Mouse (Mus musculus) forebrain, embryonic 15.5 days (tissue): ENCODE data around the gene Hdac4. TPM values are rescaled to one million over a fixed set of nuclear protein-coding genes. Genes with fewer than 3 reads are reported as not detected.

Experiments
- ATAC-seq: fragments of 200-750 bp; cut with Nextera tagmentation; replicated peaks from 2 replicates; pipeline ENCODE4 v1.8.0; 2017; ENCODE audit warnings: mild to moderate bottlenecking, moderate TSS enrichment, moderate library complexity
- H3K27ac ChIP-seq: fragments of 300-500 bp; sonication (generic); replicated peaks from 2 replicates; pipeline ENCODE4 v1.5.1; 2015; ENCODE audit warnings: mild to moderate bottlenecking, inconsistent platforms
- H3K27me3 ChIP-seq: fragments of 300-500 bp; sonication (generic); 2 replicates; pipeline ENCODE4 v1.6.1; 2015; ENCODE audit warnings: inconsistent platforms
- H3K36me3 ChIP-seq: fragments of 300-500 bp; sonication (generic); 2 replicates; pipeline ENCODE4 v1.6.1; 2015; ENCODE audit warnings: mild to moderate bottlenecking, inconsistent platforms
- H3K4me1 ChIP-seq: fragments of 300-500 bp; sonication (generic); 2 replicates; pipeline ENCODE4 v1.6.1; 2015; ENCODE audit warnings: inconsistent platforms
- H3K4me2 ChIP-seq: fragments of 300-500 bp; sonication (generic); replicated peaks from 2 replicates; pipeline ENCODE4 v1.6.1; 2015; ENCODE audit warnings: mild to moderate bottlenecking, inconsistent platforms
- H3K4me3 ChIP-seq: fragments of 300-500 bp; sonication (generic); 2 replicates; pipeline ENCODE4 v1.5.1; 2015; ENCODE audit warnings: mild to moderate bottlenecking, inconsistent platforms
- H3K9ac ChIP-seq: fragments of 300-500 bp; sonication (generic); replicated peaks from 2 replicates; pipeline ENCODE4 v1.6.1; 2015; ENCODE audit warnings: mild to moderate bottlenecking, inconsistent platforms
- H3K9me3 ChIP-seq: fragments of 300-500 bp; sonication (generic); 2 replicates; pipeline ENCODE4 v1.6.1; 2016; ENCODE audit warnings: inconsistent platforms
- WGBS: fragments of 180-500 bp; shearing (Covaris S2); methylation state at CpG from one replicate; pipeline ENCODE4 v1.1.7; 2015; ENCODE audit warnings: mixed read lengths; 5-methylcytosine and 5-hydroxymethylcytosine counted together
- polyA plus RNA-seq: library from polyadenylated mRNA; unstranded; fragments of >200 nt; fragmentation: Nextera tagmentation; extraction: Ambion mirVana; gene quantifications from 2 replicates; pipeline ENCODE4 v1.2.1, GENCODE M21; 2015

Hdac4 gene
- polyA plus RNA-seq, 1 experiment from 2014 or later = 31.9 TPM

DNA sequence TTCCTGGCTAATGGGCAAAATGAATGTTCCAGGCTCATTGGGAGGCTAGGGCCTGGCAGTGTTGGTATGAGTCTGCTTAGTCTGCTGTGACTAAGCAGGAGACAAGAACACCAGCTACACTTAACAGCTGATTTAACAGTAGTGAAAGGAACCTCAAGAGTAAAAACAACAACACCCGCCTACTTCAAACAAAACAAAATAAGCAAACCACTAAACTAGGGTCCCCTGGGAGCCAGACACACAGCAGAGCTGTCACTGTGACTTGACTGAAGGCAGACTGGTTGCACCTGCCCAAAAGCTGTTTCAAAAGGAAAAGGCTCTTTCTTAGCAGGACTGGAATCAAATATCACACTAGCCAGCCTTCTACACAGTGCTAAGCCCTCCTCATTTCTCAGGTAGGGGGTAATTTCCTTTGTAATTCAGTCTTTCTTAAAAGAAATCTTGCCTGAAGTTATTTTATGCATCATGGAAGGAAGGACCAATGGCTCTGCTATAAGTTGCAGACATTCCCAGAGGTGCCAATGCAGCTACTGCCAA is 109.2 kb downstream of the Hdac4 start:
- Histone ChIP-seq H3K27ac (no peak overlapping the region), H3K27me3 (no peaks in the 10 kb centered on the region), H3K36me3 (no peaks in the 10 kb centered on the region), H3K4me2 (no peak overlapping the region), H3K4me1 (peaks cover 19% of the 10 kb centered on the region), H3K9ac (no peak overlapping the region), H3K9me3 (no peaks in the 10 kb centered on the region), H3K4me3 (no peak overlapping the region)
- 45% methylated on average over 1 of the region's 1 CpGs for WGBS
- ATAC-seq = no peak

DNA sequence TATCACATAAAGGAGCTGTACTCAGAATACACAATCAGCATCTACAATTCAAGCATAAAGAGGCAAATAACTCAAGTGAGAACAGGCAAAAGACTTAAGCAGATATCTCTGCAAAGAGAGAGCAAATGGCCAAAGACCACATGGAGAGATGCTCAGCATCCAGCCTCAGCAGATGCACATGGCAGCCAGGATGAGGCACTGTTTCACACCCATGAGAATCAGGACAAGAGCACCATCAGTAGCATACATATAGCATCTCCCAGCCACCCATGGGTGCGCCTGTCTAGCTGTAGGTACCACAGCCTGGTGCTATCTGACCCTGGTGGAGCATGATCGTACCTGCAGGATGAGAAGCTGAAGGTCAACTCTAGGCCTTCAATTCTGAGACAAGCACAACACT is 110.8 kb downstream of the Hdac4 start:
- no peaks in the 10 kb centered on the region for H3K27me3 ChIP-seq
- H3K4me1 ChIP-seq = peaks cover 19% of the 10 kb centered on the region
- no peak for ATAC-seq
- no peaks in the 10 kb centered on the region for H3K9me3 ChIP-seq
- H3K36me3 ChIP-seq = no peaks in the 10 kb centered on the region
- no peak overlapping the region for H3K4me2 ChIP-seq
- H3K27ac ChIP-seq = no peak overlapping the region
- H3K9ac ChIP-seq = no peak overlapping the region
- no peak overlapping the region for H3K4me3 ChIP-seq
- 98% methylated on average over 2 of the region's 2 CpGs for WGBS

DNA sequence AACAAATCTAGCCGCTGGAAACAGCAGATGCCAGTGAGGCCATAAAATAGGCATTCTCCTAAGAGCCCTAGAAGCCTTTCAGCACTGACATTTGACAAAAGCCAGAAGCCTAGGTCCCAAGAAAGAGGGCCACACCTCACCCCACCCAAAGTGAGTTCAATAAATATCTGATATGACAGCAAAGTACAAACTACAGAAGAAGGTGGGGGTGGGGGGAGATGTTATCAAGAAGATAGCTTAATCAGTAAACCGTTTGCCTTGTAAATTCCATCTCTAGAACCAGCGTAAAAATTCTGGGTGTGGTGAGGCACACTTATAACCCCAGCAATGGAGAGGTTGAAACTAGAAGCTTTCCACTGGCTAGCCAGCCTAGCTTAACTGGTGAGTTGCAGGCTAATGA is 111.5 kb downstream of the Hdac4 start:
- Histone ChIP-seq H3K36me3 (no peaks in the 10 kb centered on the region), H3K4me1 (peaks cover 19% of the 10 kb centered on the region), H3K4me3 (no peak overlapping the region), H3K9me3 (no peaks in the 10 kb centered on the region), H3K27ac (peak overlapping the region; percentile 24), H3K27me3 (no peaks in the 10 kb centered on the region), H3K9ac (no peak overlapping the region), H3K4me2 (no peak overlapping the region)
- 54% methylated on average over 3 of the region's 3 CpGs for WGBS
- no peak for ATAC-seq

DNA sequence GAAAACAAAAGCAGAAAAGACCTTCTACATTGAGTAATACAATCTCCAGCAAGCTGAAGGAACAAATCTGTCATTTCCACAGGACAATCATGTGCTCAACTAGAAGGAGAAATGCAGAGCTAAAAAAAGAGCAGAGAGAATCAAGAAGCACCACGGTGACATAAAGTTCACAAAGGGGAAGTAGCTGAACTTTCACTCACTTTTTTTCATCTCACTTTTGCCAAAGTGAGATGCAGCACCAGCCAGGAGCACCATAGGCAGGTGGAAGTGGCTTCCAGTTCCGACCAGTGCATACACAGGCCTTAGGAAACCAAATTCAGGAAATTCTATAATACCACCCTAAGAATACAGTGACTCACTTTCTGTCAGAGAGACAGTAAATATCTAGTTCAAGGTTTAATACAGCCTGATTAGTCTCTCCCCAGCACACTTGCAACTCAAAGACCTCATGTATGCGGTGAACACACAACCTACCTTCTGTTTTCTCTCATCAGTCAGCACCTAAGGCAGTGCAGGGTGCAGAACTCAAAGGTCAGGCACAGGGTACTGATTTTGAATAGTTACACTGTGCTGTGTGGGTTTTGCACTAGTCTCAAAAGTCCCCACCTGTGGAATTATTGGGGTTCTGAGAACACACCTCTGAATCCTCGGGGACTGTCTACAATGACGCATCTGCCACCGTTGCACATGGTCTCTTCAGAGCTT is 112.5 kb downstream of the Hdac4 start:
- no peak for ATAC-seq
- no peaks in the 10 kb centered on the region for H3K9me3 ChIP-seq
- H3K27ac ChIP-seq = no peak overlapping the region
- no peaks in the 10 kb centered on the region for H3K36me3 ChIP-seq
- H3K4me3 ChIP-seq = no peak overlapping the region
- H3K4me1 ChIP-seq = peaks cover 19% of the 10 kb centered on the region
- H3K27me3 ChIP-seq = no peaks in the 10 kb centered on the region
- WGBS = 65% methylated on average over 6 of the region's 6 CpGs
- no peak overlapping the region for H3K9ac ChIP-seq
- H3K4me2 ChIP-seq = no peak overlapping the region

DNA sequence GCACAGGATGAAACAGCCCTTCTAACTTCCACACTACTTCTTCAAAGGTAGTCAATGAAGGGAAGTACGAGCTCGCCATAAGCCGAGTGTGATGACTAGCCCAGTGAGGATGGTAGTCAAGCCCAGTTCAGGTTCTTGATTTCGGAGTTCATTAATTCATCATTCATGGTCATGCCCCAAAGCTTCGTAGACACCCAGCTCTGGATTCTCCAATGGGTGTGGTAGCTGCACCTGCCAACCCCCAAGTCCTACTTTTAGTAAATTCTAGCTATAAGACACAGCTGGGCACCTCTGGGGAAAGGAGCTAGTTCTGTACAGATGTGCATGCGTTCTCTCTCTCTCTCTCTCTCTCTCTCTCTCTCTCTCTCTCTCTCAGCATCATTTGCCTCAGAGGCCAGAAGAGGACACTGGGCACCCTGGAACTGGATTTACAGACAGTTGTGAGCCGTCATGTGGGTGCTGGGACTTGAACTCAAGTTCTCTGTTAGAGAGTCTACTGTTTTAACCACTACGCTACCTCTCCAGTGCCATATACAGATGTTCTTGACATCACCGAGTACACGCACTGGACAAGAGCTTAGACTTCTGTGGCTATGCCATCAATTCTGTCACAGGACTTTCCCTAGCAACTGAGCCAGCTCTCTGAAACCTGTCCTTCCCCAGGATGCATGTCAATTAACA is 113.2 kb downstream of the Hdac4 start:
- H3K27me3 ChIP-seq = no peaks in the 10 kb centered on the region
- peaks cover 19% of the 10 kb centered on the region for H3K4me1 ChIP-seq
- no peak for ATAC-seq
- 91% methylated on average over 10 of the region's 10 CpGs for WGBS
- no peak overlapping the region for H3K4me3 ChIP-seq
- no peak overlapping the region for H3K9ac ChIP-seq
- H3K9me3 ChIP-seq = no peaks in the 10 kb centered on the region
- H3K36me3 ChIP-seq = no peaks in the 10 kb centered on the region
- no peak overlapping the region for H3K4me2 ChIP-seq
- H3K27ac ChIP-seq = no peak overlapping the region

DNA sequence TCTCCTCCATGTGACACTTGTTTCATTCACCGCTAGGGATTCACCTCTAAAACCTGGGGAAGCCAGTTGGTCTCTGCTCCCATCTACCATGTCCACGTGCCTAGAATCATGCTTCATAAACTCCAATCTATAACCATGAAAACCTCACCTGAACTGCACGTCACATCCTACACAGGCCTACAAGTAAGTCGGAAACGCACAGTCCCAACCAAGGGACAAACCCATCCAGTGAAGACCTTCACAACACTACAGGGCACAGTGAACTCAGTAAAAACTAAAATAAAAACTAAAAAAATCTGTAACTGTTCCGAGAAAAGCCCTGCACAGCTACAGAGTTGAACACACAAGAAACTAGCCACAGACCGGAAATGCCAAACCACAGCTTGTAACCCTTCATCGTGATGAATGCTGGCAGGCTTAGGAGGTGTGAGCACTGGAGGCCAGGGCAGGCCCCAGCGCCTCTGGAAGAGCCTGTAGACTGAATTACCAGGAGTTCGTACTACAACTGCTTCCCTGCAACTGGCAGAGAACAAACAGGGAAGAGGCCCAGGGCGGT is 115.4 kb downstream of the Hdac4 start:
- no peak overlapping the region for H3K4me2 ChIP-seq
- no peak overlapping the region for H3K4me3 ChIP-seq
- ATAC-seq = no peak
- H3K9ac ChIP-seq = no peak overlapping the region
- H3K36me3 ChIP-seq = no peaks in the 10 kb centered on the region
- WGBS = 92% methylated on average over 11 of the region's 11 CpGs
- no peaks in the 10 kb centered on the region for H3K9me3 ChIP-seq
- H3K27me3 ChIP-seq = no peaks in the 10 kb centered on the region
- H3K27ac ChIP-seq = no peak overlapping the region
- peaks cover 13% of the 10 kb centered on the region for H3K4me1 ChIP-seq

DNA sequence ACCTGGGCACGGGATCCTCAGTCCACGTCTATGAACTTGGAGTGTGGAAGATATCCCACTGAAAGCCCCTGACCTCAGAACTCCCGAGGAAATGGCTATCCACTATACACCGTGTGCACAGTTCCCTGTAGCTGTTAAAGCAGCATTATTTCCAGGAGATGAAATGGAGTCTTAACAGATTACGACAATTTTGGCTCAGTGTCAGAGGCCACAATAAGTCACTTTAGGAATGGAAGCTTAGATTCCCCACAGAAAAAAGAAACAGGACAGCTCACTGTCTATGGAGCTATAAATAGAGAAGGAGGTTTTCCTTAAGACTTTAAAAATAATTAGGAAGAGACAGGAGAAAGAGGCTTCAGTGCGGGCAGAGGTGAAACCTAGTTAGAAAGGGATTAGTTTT is 120.2 kb downstream of the Hdac4 start:
- Histone ChIP-seq H3K36me3 (no peaks in the 10 kb centered on the region), H3K27me3 (no peaks in the 10 kb centered on the region), H3K9me3 (no peaks in the 10 kb centered on the region), H3K27ac (no peak overlapping the region), H3K9ac (no peak overlapping the region), H3K4me3 (no peak overlapping the region), H3K4me2 (no peak overlapping the region), H3K4me1 (peaks cover 4% of the 10 kb centered on the region)
- ATAC-seq = no peak
- WGBS = 66% methylated on average over 6 of the region's 6 CpGs

DNA sequence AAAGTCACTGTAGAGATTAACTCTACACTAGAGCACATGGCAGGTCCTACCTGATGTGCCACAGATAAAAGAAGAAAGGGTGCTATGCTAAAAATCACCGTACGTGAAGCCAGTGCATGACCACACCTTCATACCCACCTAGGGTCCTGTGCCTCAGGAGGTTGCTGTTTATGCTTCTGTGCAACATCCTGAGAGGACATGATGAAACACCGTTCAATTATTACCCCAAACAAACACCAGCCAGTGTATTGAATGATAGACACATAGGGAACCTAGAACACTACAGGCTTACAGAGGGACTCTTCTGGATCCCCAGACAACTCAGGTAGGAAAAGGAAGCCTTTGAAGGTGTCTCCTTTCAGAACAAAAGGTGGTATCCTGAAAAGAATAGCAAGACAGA is 120.8 kb downstream of the Hdac4 start:
- no peak overlapping the region for H3K4me3 ChIP-seq
- H3K4me1 ChIP-seq = peaks cover 10% of the 10 kb centered on the region
- no peaks in the 10 kb centered on the region for H3K9me3 ChIP-seq
- no peaks in the 10 kb centered on the region for H3K27me3 ChIP-seq
- H3K4me2 ChIP-seq = no peak overlapping the region
- H3K27ac ChIP-seq = no peak overlapping the region
- no peak for ATAC-seq
- H3K36me3 ChIP-seq = no peaks in the 10 kb centered on the region
- H3K9ac ChIP-seq = no peak overlapping the region
- WGBS = 98% methylated on average over 3 of the region's 3 CpGs

DNA sequence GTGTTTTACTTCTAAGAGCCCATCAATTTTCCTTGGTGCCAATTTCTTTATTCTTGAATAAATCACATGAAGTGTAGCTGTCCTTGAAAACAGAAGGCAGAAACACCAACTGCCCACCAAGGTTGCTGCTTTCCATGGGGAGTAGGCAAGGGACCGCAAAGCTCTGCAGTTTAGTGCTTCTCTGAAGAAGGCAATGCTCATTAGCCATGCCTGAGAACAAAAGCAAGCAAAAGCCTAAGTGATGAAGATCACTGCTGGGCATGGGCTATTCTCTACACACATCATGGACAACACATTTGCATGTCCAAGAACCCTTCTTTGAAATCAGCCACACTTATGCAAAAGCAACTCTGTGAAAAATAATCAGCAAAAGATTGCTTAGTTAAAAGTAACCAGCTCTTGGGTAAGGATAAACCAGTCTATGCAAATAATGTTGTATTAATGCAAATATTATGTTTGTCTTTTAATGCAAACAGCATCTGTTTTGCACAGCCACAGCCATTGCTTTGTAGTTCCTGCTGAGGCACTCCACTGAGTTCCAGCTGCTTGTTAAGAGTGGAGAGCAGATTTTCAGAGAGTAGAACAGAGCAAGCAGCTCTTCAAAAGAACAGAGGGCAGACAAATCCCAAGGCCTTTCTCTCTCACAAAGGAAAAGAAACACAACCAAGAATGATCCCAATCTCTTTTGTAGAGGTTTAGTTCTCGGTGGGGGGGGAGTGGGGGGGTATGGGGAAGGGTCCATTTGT is 125.4 kb downstream of the Hdac4 start:
- H3K9me3 ChIP-seq = no peaks in the 10 kb centered on the region
- H3K27ac ChIP-seq = peak overlapping the region; percentile 44
- no peak overlapping the region for H3K9ac ChIP-seq
- peaks cover 7% of the 10 kb centered on the region; the same call in 1 of the 2 replicates for H3K4me1 ChIP-seq
- peak; percentile 71; the same call in 1 of the 2 replicates for ATAC-seq
- H3K27me3 ChIP-seq = no peaks in the 10 kb centered on the region
- H3K36me3 ChIP-seq = no peaks in the 10 kb centered on the region
- H3K4me2 ChIP-seq = no peak overlapping the region
- 8% methylated on average over 2 of the region's 2 CpGs for WGBS
- H3K4me3 ChIP-seq = no peak overlapping the region

DNA sequence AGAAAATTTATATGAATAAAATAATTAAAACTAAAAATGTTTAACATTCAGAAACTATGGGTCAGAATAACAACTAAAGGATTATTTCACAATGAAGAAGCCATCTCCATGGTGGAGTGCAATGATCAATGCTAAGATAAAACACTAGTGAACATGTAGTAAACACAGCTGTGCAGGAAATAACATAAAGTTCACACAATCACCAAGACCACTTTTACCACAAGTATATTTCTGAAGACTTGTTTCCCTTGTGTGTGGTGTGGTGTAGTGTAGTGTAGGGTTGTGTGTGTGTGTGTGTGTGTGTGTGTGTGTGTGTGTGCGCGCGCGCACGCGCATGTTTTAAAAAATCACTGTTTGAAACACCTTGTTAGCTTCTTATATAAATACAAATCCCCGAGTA is 126.0 kb downstream of the Hdac4 start:
- no peaks in the 10 kb centered on the region for H3K27me3 ChIP-seq
- H3K4me2 ChIP-seq = no peak overlapping the region
- H3K9me3 ChIP-seq = no peaks in the 10 kb centered on the region
- no peaks in the 10 kb centered on the region for H3K36me3 ChIP-seq
- H3K4me1 ChIP-seq = peaks cover 7% of the 10 kb centered on the region; the same call in 1 of the 2 replicates
- WGBS = 91% methylated on average over 7 of the region's 7 CpGs
- H3K27ac ChIP-seq = peak overlapping the region; percentile 44
- H3K9ac ChIP-seq = no peak overlapping the region
- ATAC-seq = no peak
- no peak overlapping the region for H3K4me3 ChIP-seq

DNA sequence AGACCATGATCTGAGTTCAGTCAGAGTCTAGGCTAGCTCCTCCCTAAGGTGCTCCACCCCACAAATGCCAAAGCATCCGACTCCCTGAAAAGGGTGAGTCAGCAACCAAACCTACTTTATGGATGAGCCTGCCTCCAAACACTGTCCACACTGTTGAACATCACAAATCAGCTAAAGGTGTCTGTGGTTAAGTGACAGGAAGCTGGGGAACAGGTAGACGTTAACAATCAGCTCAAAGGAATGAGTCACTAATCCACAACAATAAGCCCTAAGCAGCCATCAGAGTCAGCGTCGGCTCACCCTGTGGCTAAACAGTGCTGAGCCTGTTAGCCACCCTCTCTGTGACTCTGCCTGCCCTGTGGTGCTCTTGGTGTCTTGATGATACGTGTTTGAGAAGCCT is 131.2 kb downstream of the Hdac4 start:
- H3K27ac ChIP-seq = no peak overlapping the region
- H3K4me2 ChIP-seq = no peak overlapping the region
- H3K9ac ChIP-seq = no peak overlapping the region
- H3K27me3 ChIP-seq = no peaks in the 10 kb centered on the region
- 76% methylated on average over 5 of the region's 5 CpGs for WGBS
- H3K36me3 ChIP-seq = no peaks in the 10 kb centered on the region
- peaks cover 19% of the 10 kb centered on the region for H3K4me1 ChIP-seq
- ATAC-seq = no peak
- no peaks in the 10 kb centered on the region for H3K9me3 ChIP-seq
- no peak overlapping the region for H3K4me3 ChIP-seq

DNA sequence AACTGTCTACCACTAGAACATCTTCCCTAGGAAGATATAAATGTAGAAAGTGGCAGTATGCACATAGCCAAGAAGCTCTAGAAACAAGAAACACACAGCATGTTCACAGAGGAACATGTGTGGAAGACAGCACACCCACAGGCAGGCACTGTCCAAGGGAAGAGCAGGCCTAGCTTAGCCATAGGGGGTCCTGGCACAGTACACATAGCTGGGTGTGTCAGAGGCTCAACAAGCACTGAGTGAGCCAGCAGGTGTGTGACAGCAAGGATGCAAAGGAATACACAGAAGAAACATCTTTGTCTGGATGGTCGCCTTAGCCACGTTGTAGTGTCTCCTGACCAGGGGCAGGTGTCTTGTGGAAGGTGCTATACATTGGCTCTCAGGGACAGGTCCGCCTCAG is 132.2 kb downstream of the Hdac4 start:
- Histone ChIP-seq H3K4me3 (no peak overlapping the region), H3K27ac (no peak overlapping the region), H3K36me3 (no peaks in the 10 kb centered on the region), H3K4me1 (peaks cover 19% of the 10 kb centered on the region), H3K9ac (no peak overlapping the region), H3K27me3 (no peaks in the 10 kb centered on the region), H3K9me3 (no peaks in the 10 kb centered on the region), H3K4me2 (no peak overlapping the region)
- ATAC-seq = no peak
- WGBS = 94% methylated on average over 3 of the region's 3 CpGs
